Mouse (Mus musculus): Measurements from ENCODE around the gene Cryl1.

Gene Cryl1

GRCm38 (mm10) chr14:57372348-57373102 is 25.8 kb downstream of the Cryl1 start:
- DNase-seq (ENCODE audit: low read depth, low spot score): peak; percentile 78

- no peak for DNase-seq (ENCODE audit: low read depth, low spot score)
These were observed 31.0 kb downstream of the Cryl1 start for GRCm38 (mm10) chr14:57367327-57367726.

GRCm38 (mm10) chr14:57366724-57367123 is 31.6 kb downstream of the Cryl1 start:
- DNase-seq (ENCODE audit: low read depth, low spot score): no peak

GRCm38 (mm10) chr14:57365341-57365740 is 33.0 kb downstream of the Cryl1 start:
- no peak for DNase-seq (ENCODE audit: low read depth, low spot score)

GRCm38 (mm10) chr14:57363833-57364232 is 34.5 kb downstream of the Cryl1 start:
- DNase-seq (ENCODE audit: low read depth, low spot score): no peak

- peak; percentile 61 for DNase-seq (ENCODE audit: low read depth, low spot score)
These were observed 35.3 kb downstream of the Cryl1 start for GRCm38 (mm10) chr14:57362726-57363660.

GRCm38 (mm10) chr14:57357030-57357429 is 41.3 kb downstream of the Cryl1 start:
- no peak for DNase-seq (ENCODE audit: low read depth, low spot score)

- no peak for DNase-seq (ENCODE audit: low read depth, low spot score)
These were observed 46.7 kb downstream of the Cryl1 start for GRCm38 (mm10) chr14:57351521-57352235.

- DNase-seq (ENCODE audit: low read depth, low spot score): no peak
These were observed 48.4 kb downstream of the Cryl1 start for GRCm38 (mm10) chr14:57349955-57350354.

GRCm38 (mm10) chr14:57348155-57348554 is 50.2 kb downstream of the Cryl1 start:
- DNase-seq (ENCODE audit: low read depth, low spot score): no peak

GRCm38 (mm10) chr14:57346135-57346534 is 52.2 kb downstream of the Cryl1 start:
- no peak for DNase-seq (ENCODE audit: low read depth, low spot score)

- peak; percentile 41 for DNase-seq (ENCODE audit: low read depth, low spot score)
These were observed 53.4 kb downstream of the Cryl1 start for GRCm38 (mm10) chr14:57344781-57345492.

GRCm38 (mm10) chr14:57343057-57343750 is 55.1 kb downstream of the Cryl1 start:
- DNase-seq (ENCODE audit: low read depth, low spot score): no peak

GRCm38 (mm10) chr14:57342316-57343055 is 55.8 kb downstream of the Cryl1 start:
- no peak for DNase-seq (ENCODE audit: low read depth, low spot score)

GRCm38 (mm10) chr14:57338666-57339065 is 59.7 kb downstream of the Cryl1 start:
- no peak for DNase-seq (ENCODE audit: low read depth, low spot score)

- DNase-seq (ENCODE audit: low read depth, low spot score): no peak
These were observed 63.5 kb downstream of the Cryl1 start for GRCm38 (mm10) chr14:57334833-57335232.

GRCm38 (mm10) chr14:57332503-57332902 is 65.8 kb downstream of the Cryl1 start:
- DNase-seq (ENCODE audit: low read depth, low spot score): no peak

GRCm38 (mm10) chr14:57331097-57331496 is 67.2 kb downstream of the Cryl1 start:
- no peak for DNase-seq (ENCODE audit: low read depth, low spot score)

GRCm38 (mm10) chr14:57329600-57329999 is 68.7 kb downstream of the Cryl1 start:
- DNase-seq (ENCODE audit: low read depth, low spot score): no peak

GRCm38 (mm10) chr14:57326771-57327170 is 71.6 kb downstream of the Cryl1 start:
- DNase-seq (ENCODE audit: low read depth, low spot score): no peak
